Mouse (Mus musculus) neural tube, embryonic 12.5 days (tissue): ENCODE results near the gene Trim50. TPM values are rescaled to one million over a fixed set of nuclear protein-coding genes. Genes with fewer than 3 reads are reported as not detected.
"Not testable (repeated sequence)": the region's sequence is repeated elsewhere in the genome, so short reads cannot be mapped to it uniquely, and the experiment has no call there.

Source experiments
- ATAC-seq: fragments of 200-750 bp; cut with Nextera tagmentation; 2 replicates; pipeline ENCODE4 v1.8.0; 2017; ENCODE audit warnings: low read depth, mild to moderate bottlenecking, moderate TSS enrichment, moderate library complexity; ENCODE audit not compliant: low FRiP score
- H3K27ac ChIP-seq: fragments of 300-500 bp; sonication (generic); 2 replicates; pipeline ENCODE4 v1.5.1; 2016
- H3K27me3 ChIP-seq: fragments of 300-500 bp; sonication (generic); replicated peaks from 2 replicates; pipeline ENCODE4 v1.6.1; 2016; ENCODE audit warnings: mild to moderate bottlenecking
- H3K36me3 ChIP-seq: fragments of 300-500 bp; sonication (generic); 2 replicates; pipeline ENCODE4 v1.6.1; 2016; ENCODE audit warnings: mild to moderate bottlenecking
- H3K4me1 ChIP-seq: fragments of 300-500 bp; sonication (generic); 2 replicates; pipeline ENCODE4 v1.6.1; 2016
- H3K4me2 ChIP-seq: fragments of 300-500 bp; sonication (generic); replicated peaks from 2 replicates; pipeline ENCODE4 v1.6.1; 2016; ENCODE audit warnings: mild to moderate bottlenecking
- H3K4me3 ChIP-seq: fragments of 300-500 bp; sonication (generic); 2 replicates; pipeline ENCODE4 v1.5.1; 2016
- H3K9ac ChIP-seq: fragments of 300-500 bp; sonication (generic); 2 replicates; pipeline ENCODE4 v1.6.1; 2016; ENCODE audit warnings: mild to moderate bottlenecking
- H3K9me3 ChIP-seq: fragments of 300-500 bp; sonication (generic); 2 replicates; pipeline ENCODE4 v1.6.1; 2016; ENCODE audit warnings: mild to moderate bottlenecking
- WGBS: fragments of 180-500 bp; shearing (Covaris S2); methylation state at CpG from one replicate; pipeline ENCODE4 v1.1.7; 2016; 5-methylcytosine and 5-hydroxymethylcytosine counted together
- polyA plus RNA-seq: library from polyadenylated mRNA; unstranded; fragments of >200 nt; fragmentation: Nextera tagmentation; extraction: Ambion mirVana; gene quantifications from 2 replicates; pipeline ENCODE4 v1.2.1, GENCODE M21; 2016

Trim50 gene
- polyA plus RNA-seq, 1 experiment from 2014 or later: not detected

DNA sequence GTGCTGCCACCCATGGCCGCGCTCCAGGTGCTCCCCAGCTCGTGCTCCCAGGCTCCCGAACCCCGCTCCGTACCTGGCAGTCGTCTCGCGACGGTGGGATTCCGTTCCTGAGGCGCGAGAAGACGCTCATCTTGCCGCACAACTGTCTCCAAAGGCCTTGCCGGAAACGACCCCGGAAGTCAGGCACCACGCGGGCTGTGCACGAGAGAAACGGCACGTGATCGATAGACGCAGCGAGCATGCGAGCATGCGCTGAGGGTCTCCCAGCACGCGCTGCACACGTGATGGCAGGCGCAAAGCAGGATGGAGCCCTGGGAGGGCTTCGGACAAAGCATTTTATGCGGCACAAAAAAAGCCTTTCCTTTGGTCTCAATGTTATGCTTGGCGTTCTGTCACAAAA lies 3.2 kb upstream of the Trim50 start, which contains the start of gene Fkbp6:
Gene Fkbp6 (minus strand): TSS at position 183 of the 400 bp plus-strand sequence.
- 90% methylated on average over 35 of the region's 35 CpGs for WGBS
- Histone ChIP-seq H3K4me3 (no peak within 1 kb of the TSS), H3K9me3 (0 out of 2 replicates have a peak, but pooled peaks cover 3% of the 10 kb centered on the region), H3K36me3 (no peaks in the 10 kb centered on the region), H3K9ac (no peak within 1 kb of the TSS), H3K4me1 (no peaks in the 10 kb centered on the region), H3K27me3 (peaks cover 14% of the 10 kb centered on the region; the same call in 1 of the 2 replicates), H3K27ac (no peak within 1 kb of the TSS), H3K4me2 (no peak within 1 kb of the TSS)
- ATAC-seq: no peak

DNA sequence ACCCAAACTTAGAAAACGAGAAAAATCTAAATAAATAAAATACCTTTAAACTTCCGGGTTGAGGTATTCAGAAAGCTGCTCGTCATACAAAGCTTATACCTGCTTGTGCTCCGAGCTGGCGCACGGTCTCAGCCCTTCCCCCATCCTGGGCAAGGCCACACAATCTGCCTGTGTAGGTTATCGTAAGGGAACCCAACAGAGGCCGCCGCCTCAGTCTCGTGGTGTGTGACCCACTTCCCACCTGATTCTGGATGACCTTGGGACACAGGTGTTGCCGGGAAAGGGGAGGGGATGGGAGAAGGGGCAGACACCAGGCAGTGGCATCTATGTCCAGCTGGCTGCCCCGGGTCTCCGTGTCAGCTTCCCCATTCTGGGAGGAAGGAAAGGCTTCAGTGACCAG lies 1.5 kb upstream of the Trim50 start:
- Histone ChIP-seq H3K4me1 (no peaks in the 10 kb centered on the region), H3K27me3 (peaks cover 14% of the 10 kb centered on the region; the same call in 1 of the 2 replicates), H3K9me3 (0 out of 2 replicates have a peak, but pooled peaks cover 3% of the 10 kb centered on the region), H3K27ac (no peak overlapping the region), H3K4me3 (no peak overlapping the region), H3K9ac (no peak overlapping the region), H3K4me2 (no peak overlapping the region), H3K36me3 (no peaks in the 10 kb centered on the region)
- no peak for ATAC-seq
- 86% methylated on average over 13 of the region's 13 CpGs for WGBS

DNA sequence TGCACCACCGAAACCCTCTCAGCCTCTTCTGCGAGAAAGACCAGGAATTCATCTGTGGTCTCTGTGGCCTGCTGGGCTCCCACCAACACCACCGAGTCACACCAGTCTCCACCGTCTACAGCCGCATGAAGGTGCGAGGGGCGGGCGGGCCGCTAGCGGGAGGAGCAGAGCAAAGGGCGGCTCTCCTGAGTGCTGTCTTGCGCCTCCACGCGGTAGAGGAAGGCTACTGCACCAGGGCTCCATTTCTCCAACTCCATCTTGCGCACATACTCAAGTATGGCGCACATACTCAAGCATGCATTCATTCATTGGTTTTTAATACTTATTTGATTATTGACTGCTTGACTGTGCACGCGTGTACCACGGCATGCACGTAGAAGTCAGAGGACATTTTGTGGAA lies 469 bp downstream of the Trim50 start:
- Histone ChIP-seq H3K4me3 (no peak overlapping the region), H3K9ac (no peak overlapping the region), H3K4me1 (no peaks in the 10 kb centered on the region), H3K4me2 (no peak overlapping the region), H3K27ac (no peak overlapping the region), H3K36me3 (no peaks in the 10 kb centered on the region), H3K27me3 (peaks cover 14% of the 10 kb centered on the region; the same call in 1 of the 2 replicates), H3K9me3 (0 out of 2 replicates have a peak, but pooled peaks cover 7% of the 10 kb centered on the region)
- ATAC-seq: no peak
- WGBS: 17% methylated on average over 20 of the region's 20 CpGs

DNA sequence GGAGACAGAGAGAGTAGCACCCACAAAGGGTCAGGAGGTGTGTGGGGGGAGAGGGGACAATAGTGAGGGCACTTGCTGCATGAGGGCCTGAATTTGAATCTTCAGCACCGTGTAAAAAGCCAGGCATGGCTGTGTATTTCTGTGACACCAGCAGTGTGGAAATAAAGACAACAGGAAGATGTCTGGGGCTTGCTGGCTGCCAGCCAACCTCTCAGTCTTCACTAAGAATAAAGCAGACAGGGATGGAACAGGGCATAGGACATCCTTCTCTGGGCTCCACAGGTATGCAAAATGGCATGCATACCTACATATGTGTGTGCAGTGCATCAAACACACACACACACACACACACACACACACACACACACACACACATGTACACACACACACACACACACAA lies 3.0 kb downstream of the Trim50 start:
- Histone ChIP-seq H3K9me3 (0 out of 2 replicates have a peak, but pooled peaks cover 3% of the 10 kb centered on the region), H3K4me2 (no peak overlapping the region), H3K9ac (no peak overlapping the region), H3K4me3 (no peak overlapping the region), H3K27ac (no peak overlapping the region), H3K27me3 (peaks cover 14% of the 10 kb centered on the region; the same call in 1 of the 2 replicates), H3K36me3 (no peaks in the 10 kb centered on the region), H3K4me1 (no peaks in the 10 kb centered on the region)
- no peak for ATAC-seq
- 62% methylated on average over 1 of the region's 1 CpGs for WGBS

DNA sequence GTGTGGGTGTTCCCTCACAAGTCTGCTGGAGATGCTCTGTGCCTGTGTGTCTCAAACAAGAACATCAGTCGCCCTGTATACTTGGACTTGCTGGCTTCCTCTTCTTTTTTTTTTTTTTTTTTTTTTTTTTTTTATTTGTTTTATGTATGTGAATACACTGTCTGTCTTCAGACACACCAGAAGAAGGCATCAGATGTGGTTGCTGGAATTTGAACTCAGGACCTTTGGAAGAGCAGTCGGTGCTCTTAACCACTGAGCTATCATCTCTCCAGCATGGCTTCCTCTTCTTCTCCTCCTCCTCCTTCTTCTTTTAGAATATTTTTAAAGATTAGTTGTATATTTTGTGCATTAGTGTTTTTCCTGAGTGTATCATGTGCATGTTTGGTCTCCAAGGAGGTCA lies 4.5 kb downstream of the Trim50 start:
- 79% methylated on average over 2 of the region's 2 CpGs for WGBS
- H3K27me3 ChIP-seq: peaks cover 11% of the 10 kb centered on the region; the same call in 1 of the 2 replicates
- H3K27ac ChIP-seq: no peak overlapping the region
- H3K4me1 ChIP-seq: no peaks in the 10 kb centered on the region
- no peak overlapping the region for H3K9ac ChIP-seq
- no peak overlapping the region for H3K4me2 ChIP-seq
- H3K36me3 ChIP-seq: no peaks in the 10 kb centered on the region
- no peak for ATAC-seq
- 0 out of 2 replicates have a peak, but pooled peaks cover 3% of the 10 kb centered on the region for H3K9me3 ChIP-seq
- no peak overlapping the region for H3K4me3 ChIP-seq

DNA sequence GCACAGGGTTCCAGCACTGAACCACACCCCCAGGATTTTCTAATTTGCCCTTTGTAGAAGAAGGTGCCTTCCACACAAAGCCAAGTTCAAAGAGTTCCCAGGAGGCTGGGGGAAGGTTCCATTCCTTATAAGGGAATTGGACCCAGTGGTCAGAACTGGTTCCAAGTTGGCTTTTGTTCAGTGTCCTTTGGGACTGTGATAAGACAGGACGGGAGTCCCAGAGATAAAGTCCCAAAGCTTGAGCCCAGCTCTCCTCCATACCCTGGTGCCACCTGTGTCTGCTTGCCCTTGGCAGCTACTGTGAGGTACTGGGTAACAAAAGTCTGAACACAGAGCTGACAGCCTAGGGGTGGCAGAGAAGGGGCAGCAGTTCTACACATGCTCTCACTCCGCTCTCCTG lies 6.7 kb downstream of the Trim50 start:
- 94% methylated on average over 2 of the region's 2 CpGs for WGBS
- no peaks in the 10 kb centered on the region for H3K36me3 ChIP-seq
- ATAC-seq: no peak
- no peak overlapping the region for H3K9ac ChIP-seq
- no peak overlapping the region for H3K4me2 ChIP-seq
- no peaks in the 10 kb centered on the region; the same call in 1 of the 2 replicates for H3K27me3 ChIP-seq
- H3K27ac ChIP-seq: no peak overlapping the region
- H3K9me3 ChIP-seq: 0 out of 2 replicates have a peak, but pooled peaks cover 3% of the 10 kb centered on the region
- H3K4me1 ChIP-seq: no peaks in the 10 kb centered on the region
- H3K4me3 ChIP-seq: no peak overlapping the region

DNA sequence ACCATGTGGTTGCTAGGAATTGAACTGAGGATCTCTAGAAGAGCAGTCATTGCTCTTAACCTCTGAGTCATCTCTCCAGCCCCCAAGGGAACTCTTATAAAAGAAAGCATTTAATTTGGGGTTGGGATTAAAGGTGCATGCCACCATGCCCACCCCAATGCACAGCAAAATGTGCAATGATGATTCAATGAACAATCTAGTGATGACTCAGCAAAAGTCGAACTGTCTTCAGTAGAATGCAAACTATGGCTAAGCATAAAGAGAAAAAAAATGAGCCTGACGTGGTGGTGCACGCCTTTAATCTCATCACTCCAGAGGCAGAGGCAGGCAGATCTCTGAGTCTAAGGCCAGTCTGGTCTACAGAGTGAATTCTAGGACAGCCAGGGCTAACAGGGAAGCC lies 9.5 kb downstream of the Trim50 start:
- Histone ChIP-seq H3K4me3 (no peak overlapping the region), H3K9ac (no peak overlapping the region), H3K36me3 (no peaks in the 10 kb centered on the region), H3K9me3 (0 out of 2 replicates have a peak, but pooled peaks cover 2% of the 10 kb centered on the region), H3K27ac (no peak overlapping the region), H3K27me3 (no peaks in the 10 kb centered on the region), H3K4me2 (no peak overlapping the region), H3K4me1 (no peaks in the 10 kb centered on the region)
- no peak for ATAC-seq
- 89% methylated on average over 3 of the region's 3 CpGs for WGBS

DNA sequence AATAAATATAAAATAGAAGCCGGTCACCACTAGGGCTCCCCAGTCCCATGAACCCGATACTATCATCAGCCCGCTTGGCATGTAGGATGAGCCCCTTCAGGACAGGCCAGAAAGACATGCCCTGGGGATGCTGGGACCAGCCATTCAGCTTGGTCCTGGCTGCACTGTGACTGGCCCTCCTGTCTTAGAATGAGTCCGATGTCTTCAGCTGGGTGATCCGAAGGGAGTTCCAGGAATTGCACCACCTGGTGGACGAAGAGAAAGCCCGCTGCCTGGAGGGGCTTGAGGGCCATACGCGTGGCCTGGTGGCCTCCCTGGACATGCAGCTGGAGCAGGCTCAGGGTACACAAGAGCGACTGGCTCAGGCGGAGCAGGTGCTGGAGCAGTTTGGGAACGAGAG lies 10.4 kb downstream of the Trim50 start:
- 30% methylated on average over 12 of the region's 12 CpGs for WGBS
- no peak for ATAC-seq
- H3K9ac ChIP-seq: no peak overlapping the region
- no peaks in the 10 kb centered on the region for H3K9me3 ChIP-seq
- no peaks in the 10 kb centered on the region for H3K27me3 ChIP-seq
- no peak overlapping the region for H3K27ac ChIP-seq
- H3K4me1 ChIP-seq: no peaks in the 10 kb centered on the region
- H3K4me3 ChIP-seq: no peak overlapping the region
- no peak overlapping the region for H3K4me2 ChIP-seq
- H3K36me3 ChIP-seq: no peaks in the 10 kb centered on the region

DNA sequence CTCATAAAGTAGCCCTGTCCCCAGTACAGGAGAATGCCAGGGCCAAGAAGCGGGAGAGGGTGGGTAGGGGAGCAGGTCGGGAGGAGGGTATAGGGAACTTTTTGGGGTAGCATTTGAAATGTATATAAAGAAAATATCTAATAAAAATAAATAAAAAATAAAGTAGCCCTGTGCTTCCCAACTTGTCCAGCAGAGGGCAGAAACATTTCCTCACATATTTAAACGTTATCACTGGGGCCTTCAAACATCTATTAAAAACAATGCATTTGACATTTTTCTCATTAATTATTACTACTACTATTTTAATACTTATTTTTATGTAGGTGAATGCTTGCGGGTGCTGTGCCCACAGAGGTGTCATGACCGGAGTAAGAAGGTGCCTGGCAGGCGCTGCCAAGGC lies 14.7 kb downstream of the Trim50 start:
- no peaks in the 10 kb centered on the region for H3K9me3 ChIP-seq
- no peak for ATAC-seq
- H3K4me2 ChIP-seq: no peak overlapping the region
- no peak overlapping the region for H3K27ac ChIP-seq
- no peaks in the 10 kb centered on the region for H3K27me3 ChIP-seq
- H3K9ac ChIP-seq: no peak overlapping the region
- 56% methylated on average over 6 of the region's 6 CpGs for whole genome bisulfite sequencing
- no peak overlapping the region for H3K4me3 ChIP-seq
- H3K4me1 ChIP-seq: peaks cover 8% of the 10 kb centered on the region
- H3K36me3 ChIP-seq: peaks cover 12% of the 10 kb centered on the region

DNA sequence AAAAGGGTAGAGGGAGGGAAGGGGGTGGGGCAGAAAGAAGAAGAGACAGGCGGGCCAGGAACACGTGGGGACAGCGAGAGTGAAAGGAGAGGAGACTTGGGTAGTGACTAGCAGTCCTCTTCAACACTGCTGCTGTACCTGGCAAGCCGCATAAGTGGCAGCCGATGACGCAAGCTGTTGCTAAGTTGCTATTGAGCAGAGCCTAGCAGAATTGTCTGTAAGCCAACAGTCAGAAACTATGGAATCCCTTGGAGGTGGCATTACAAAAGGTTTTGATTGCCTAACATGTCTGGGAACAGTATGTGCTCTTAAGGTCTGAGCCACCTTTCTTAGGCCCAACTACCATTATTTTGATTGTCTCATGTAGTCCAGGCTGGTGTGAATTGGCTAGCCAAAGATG lies 15.2 kb downstream of the Trim50 start:
- no peaks in the 10 kb centered on the region for H3K27me3 ChIP-seq
- H3K4me3 ChIP-seq: no peak overlapping the region
- WGBS: 81% methylated on average over 6 of the region's 6 CpGs
- no peak for ATAC-seq
- H3K4me1 ChIP-seq: peaks cover 8% of the 10 kb centered on the region
- no peak overlapping the region for H3K4me2 ChIP-seq
- H3K9ac ChIP-seq: no peak overlapping the region
- H3K27ac ChIP-seq: no peak overlapping the region
- no peaks in the 10 kb centered on the region for H3K9me3 ChIP-seq
- peaks cover 15% of the 10 kb centered on the region for H3K36me3 ChIP-seq

DNA sequence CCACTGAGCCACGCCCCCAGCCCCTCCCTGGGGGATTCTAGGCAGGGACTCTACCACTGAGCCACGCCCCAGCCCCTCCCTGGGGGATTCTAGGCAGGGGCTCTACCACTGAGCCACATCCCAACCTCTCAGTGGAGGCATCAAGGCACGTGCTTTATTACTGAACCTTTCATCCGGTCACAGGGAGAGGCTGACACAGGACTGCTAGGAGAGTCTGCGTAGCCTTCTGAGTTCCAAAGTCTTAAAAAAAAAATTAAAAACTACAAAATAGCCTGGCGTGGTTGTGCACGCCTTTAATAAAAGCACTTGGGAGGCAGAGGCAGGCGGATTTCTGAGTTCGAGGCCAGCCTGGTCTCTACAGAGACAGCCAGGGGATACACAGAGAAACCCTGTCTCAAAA lies 16.1 kb downstream of the Trim50 start:
- not testable (repeated sequence) for H3K27ac ChIP-seq, H3K4me1 ChIP-seq, H3K9me3 ChIP-seq, H3K27me3 ChIP-seq, ATAC-seq
- Histone ChIP-seq H3K4me2 (peak overlapping the region; percentile 96), H3K9ac (peak overlapping the region; percentile 89; the same call in 1 of the 2 replicates), H3K4me3 (peak overlapping the region; percentile 91), H3K36me3 (peaks cover 24% of the 10 kb centered on the region)
- 56% methylated on average over 9 of the region's 9 CpGs for WGBS

DNA sequence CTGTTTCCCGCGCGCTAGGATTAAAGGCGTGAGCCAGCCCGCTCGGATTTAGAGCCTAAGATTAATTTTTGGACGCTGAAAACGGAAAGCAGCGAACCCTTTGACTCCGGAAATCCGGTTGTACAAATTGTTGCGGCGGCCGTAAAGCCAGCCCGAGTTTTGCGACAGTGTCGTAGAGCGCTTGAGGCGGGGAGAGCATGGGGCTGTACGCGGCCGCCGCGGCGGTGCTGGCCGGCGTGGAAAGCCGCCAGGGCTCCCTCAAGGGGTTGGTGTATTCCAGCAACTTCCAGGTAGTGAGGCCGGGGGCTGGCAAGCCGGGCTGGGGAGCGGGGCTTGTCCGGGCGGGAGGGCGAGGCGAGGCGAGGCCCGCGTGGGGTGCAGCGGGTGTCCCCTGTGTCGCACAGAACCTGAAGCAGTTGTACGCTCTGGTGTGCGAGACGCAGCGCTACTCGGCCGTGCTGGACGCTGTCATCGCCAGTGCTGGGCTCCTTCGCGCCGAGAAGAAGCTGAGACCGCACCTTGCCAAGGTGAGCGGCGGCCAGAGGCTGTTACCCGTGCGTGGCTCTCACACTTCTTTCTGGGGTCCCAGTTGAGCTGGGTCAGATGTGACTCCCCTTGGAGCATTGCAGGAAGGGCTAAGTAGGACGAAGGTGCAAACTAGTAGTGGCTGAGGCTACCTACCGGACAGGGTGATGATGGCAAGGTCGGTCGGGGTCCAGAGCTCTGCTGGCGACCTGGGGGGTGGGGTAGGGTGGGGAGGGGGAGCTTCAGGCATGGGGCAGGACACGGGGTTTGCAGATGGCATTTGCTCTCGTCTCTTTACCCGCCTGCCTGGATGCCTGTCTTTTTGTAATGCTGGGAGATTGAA lies 16.9 kb downstream of the Trim50 start, which contains the start of gene Nsun5:
Gene Nsun5 (plus strand): TSS at position 167 of the 868 bp plus-strand sequence.
- H3K9ac ChIP-seq: peak within 1 kb of the TSS; percentile 89
- H3K27ac ChIP-seq: no peak within 1 kb of the TSS
- peak within 1 kb of the TSS; percentile 96 for H3K4me2 ChIP-seq
- peak within 1 kb of the TSS; percentile 91 for H3K4me3 ChIP-seq
- ATAC-seq: peak; percentile 49
- no peaks in the 10 kb centered on the region for H3K27me3 ChIP-seq
- WGBS: 1% methylated on average over 64 of the region's 64 CpGs
- H3K4me1 ChIP-seq: peaks cover 8% of the 10 kb centered on the region
- H3K9me3 ChIP-seq: 0 out of 2 replicates have a peak, but pooled peaks cover 4% of the 10 kb centered on the region
- H3K36me3 ChIP-seq: peaks cover 32% of the 10 kb centered on the region
